Comparison of ENCODE assay signal across 18 mouse cellular contexts in the genomic region with DNA sequence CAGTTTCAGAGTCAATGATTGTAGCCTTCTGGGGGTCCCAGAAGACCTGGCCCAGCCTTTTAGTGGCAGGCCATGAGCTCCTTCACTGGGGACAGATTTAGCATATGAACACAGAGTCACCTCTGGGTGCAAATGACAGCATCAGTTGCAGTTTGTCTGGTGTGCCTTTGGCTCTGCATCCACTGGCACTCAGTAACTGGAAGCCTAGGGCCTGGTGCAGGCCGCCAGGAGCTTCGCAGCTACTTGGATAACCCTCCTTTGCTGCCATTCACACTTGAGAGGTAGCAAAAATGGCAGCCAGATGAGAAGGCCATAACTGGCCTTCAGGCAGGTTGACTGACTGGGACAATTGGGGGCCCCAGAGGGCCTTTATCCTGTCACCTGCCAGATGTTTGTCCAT. TPM values are rescaled to one million over a fixed set of nuclear protein-coding genes. Genes with fewer than 3 reads are reported as not detected.
"Had no signal": no experiment of that assay in that cellular context is flagged by ENCODE, and none has a peak within 500 bp of the region (broad histone marks: within the 10 kb centered on the region; RNA-seq: fewer than 3 reads in every experiment).

No protein-coding gene starts in this region.

- H3K4me1 ChIP-seq: midbrain, embryonic 10.5 days; midbrain, embryonic 15.5 days; neural tube, embryonic 13.5 days; neural tube, embryonic 15.5 days had no signal

- ATAC-seq: midbrain, embryonic 13.5 days; midbrain, embryonic 15.5 days had no signal

- H3K9me3 ChIP-seq: midbrain, embryonic 10.5 days; midbrain, embryonic 13.5 days; midbrain, embryonic 15.5 days; neural tube, embryonic 13.5 days; neural tube, embryonic 15.5 days had no signal

- H3K4me3 ChIP-seq: midbrain, embryonic 10.5 days; midbrain, embryonic 13.5 days; midbrain, embryonic 15.5 days; myocyte; neural tube, embryonic 13.5 days; neural tube, embryonic 15.5 days had no signal

- DNase-seq: lung, adult 18-20 months; lung, embryonic 14.5 days; lung, postnatal 10 days; lung, postnatal 4 days; right cerebral cortex, postnatal 14 days; spleen, adult 18-20 months; thymus, adult 18-20 months; thymus, postnatal 25 days; thymus, postnatal 4 days had no signal

- H3K27ac ChIP-seq: liver, embryonic 14.5 days; midbrain, embryonic 10.5 days; midbrain, embryonic 13.5 days; midbrain, embryonic 15.5 days; neural tube, embryonic 13.5 days; neural tube, embryonic 15.5 days had no signal

- H3K27me3 ChIP-seq: midbrain, embryonic 13.5 days; midbrain, embryonic 15.5 days; neural tube, embryonic 13.5 days; neural tube, embryonic 15.5 days had no signal

- H3K4me2 ChIP-seq: lung, embryonic 14.5 days; midbrain, embryonic 13.5 days; midbrain, embryonic 15.5 days; neural tube, embryonic 13.5 days; neural tube, embryonic 15.5 days had no signal

- H3K9ac ChIP-seq: liver, embryonic 14.5 days; lung, embryonic 14.5 days; midbrain, embryonic 13.5 days; midbrain, embryonic 15.5 days; neural tube, embryonic 13.5 days; neural tube, embryonic 15.5 days had no signal

RNA-seq across cellular contexts. Expression of gene Slc12a3, which starts 11.3 kb away (rescaled TPM):
- polyA plus RNA-seq: lung, embryonic 14.5 days; midbrain, embryonic 10.5 days; neural tube, embryonic 11.5 days; stomach, embryonic 14.5 days had no signal
